Mouse (Mus musculus) bone marrow, adult 2 months (tissue): ENCODE data around the gene Cog2. TPM values are rescaled to one million over a fixed set of nuclear protein-coding genes. Genes with fewer than 3 reads are reported as not detected.
A peak's percentile ranks its signal among the peaks of the same experiment; 100 is the strongest.

Experiments
- H3K27ac ChIP-seq: fragments of 200-500 bp; 2 replicates; pipeline ENCODE4 v1.5.1; 2012; ENCODE audit warnings: low read depth, mild to moderate bottlenecking, control low read depth, inconsistent platforms, low read length; ENCODE audit not compliant: control insufficient read depth, poor library complexity, insufficient read depth
- H3K4me1 ChIP-seq: fragments of 200-500 bp; 2 replicates; pipeline ENCODE4 v1.6.1; 2011; ENCODE audit warnings: low read length; ENCODE audit not compliant: control insufficient read depth, insufficient read depth
- H3K4me3 ChIP-seq: fragments of 200-500 bp; replicated peaks from 2 replicates; pipeline ENCODE3; 2011; ENCODE audit warnings: mild to moderate bottlenecking, low read depth, low read length, control low read depth; ENCODE audit not compliant: control insufficient read depth
- CTCF ChIP-seq: fragments of 200-500 bp; IDR thresholded peaks from 2 replicates; pipeline ENCODE4 v1.5.1; 2011; ENCODE audit warnings: low read length, control low read depth; ENCODE audit not compliant: control insufficient read depth, insufficient read depth
- POLR2A ChIP-seq: fragments of 200-500 bp; IDR thresholded peaks from 2 replicates; pipeline ENCODE4 v1.6.1; 2011; ENCODE audit warnings: low read depth, mild to moderate bottlenecking, control low read depth, low read length, borderline replicate concordance; ENCODE audit not compliant: control insufficient read depth
- WGBS: fragments of 180-500 bp; shearing (Covaris S2); methylation state at CpG from one replicate; pipeline ENCODE4 v1.1.7; 2018; 5-methylcytosine and 5-hydroxymethylcytosine counted together
- polyA plus RNA-seq: library from polyadenylated mRNA; stranded (reverse); fragments of >200 nt; gene quantifications from 2 replicates; pipeline ENCODE4 v1.2.4, GENCODE M21; 2011; ENCODE audit warnings: low replicate concordance; ENCODE audit not compliant: missing spikeins, insufficient read depth, insufficient read length

The Cog2 gene
- polyA plus RNA-seq, 1 experiment, result 12.1 TPM

- H3K4me3 ChIP-seq, result no peak overlapping the region
- H3K27ac ChIP-seq, result no peak overlapping the region
- 83% methylated on average over 3 of the region's 3 CpGs for whole genome bisulfite sequencing
- no peaks in the 10 kb centered on the region for H3K4me1 ChIP-seq
- TF ChIP-seq CTCF (no peak), POLR2A (no peak)
These were observed 47.0 kb downstream of the Cog2 start for GRCm38 (mm10) chr8:124567584-124567983.

- WGBS, result 61% methylated on average over 2 of the region's 2 CpGs
- H3K4me1 ChIP-seq, result no peaks in the 10 kb centered on the region
- no peak overlapping the region for H3K4me3 ChIP-seq
- TF ChIP-seq POLR2A (no peak), CTCF (no peak)
- H3K27ac ChIP-seq, result no peak overlapping the region
These were observed 48.5 kb downstream of the Cog2 start for GRCm38 (mm10) chr8:124569100-124569499.

- 63% methylated on average over 2 of the region's 2 CpGs for WGBS
- no peaks in the 10 kb centered on the region for H3K4me1 ChIP-seq
- H3K27ac ChIP-seq, result no peak within 1 kb of the TSS
- no peak within 1 kb of the TSS for H3K4me3 ChIP-seq
- no peak for TF ChIP-seq POLR2A
- no peak for TF ChIP-seq CTCF
These were observed 49.0 kb downstream of the Cog2 start, which contains the start of gene Agt for GRCm38 (mm10) chr8:124569593-124569992. Gene Agt, minus strand, starts transcription at chr8:124569706.

- H3K4me1 ChIP-seq, result no peaks in the 10 kb centered on the region
- H3K27ac ChIP-seq, result no peak overlapping the region
- no peak overlapping the region for H3K4me3 ChIP-seq
- WGBS, result 80% methylated on average over 8 of the region's 8 CpGs
- no peak for TF ChIP-seq CTCF
- no peak for TF ChIP-seq POLR2A
These were observed 51.3 kb downstream of the Cog2 start for GRCm38 (mm10) chr8:124571732-124572429.

GRCm38 (mm10) chr8:124572430-124572775 lies 51.8 kb downstream of the Cog2 start:
- H3K4me1 ChIP-seq, result no peaks in the 10 kb centered on the region
- no peak overlapping the region for H3K4me3 ChIP-seq
- H3K27ac ChIP-seq, result no peak overlapping the region
- TF ChIP-seq POLR2A, result no peak
- TF ChIP-seq CTCF, result no peak

GRCm38 (mm10) chr8:124573552-124574340 lies 53.2 kb downstream of the Cog2 start:
- no peaks in the 10 kb centered on the region for H3K4me1 ChIP-seq
- no peak overlapping the region for H3K27ac ChIP-seq
- no peak overlapping the region for H3K4me3 ChIP-seq
- 54% methylated on average over 15 of the region's 15 CpGs for WGBS
- TF ChIP-seq POLR2A (no peak), CTCF (peak; percentile 86)

- no peak within 1 kb of the TSS for H3K27ac ChIP-seq
- H3K4me3 ChIP-seq, result no peak within 1 kb of the TSS
- no peaks in the 10 kb centered on the region for H3K4me1 ChIP-seq
- TF ChIP-seq POLR2A (no peak), CTCF (no peak)
- WGBS, result 82% methylated on average over 8 of the region's 8 CpGs
These were observed 55.2 kb downstream of the Cog2 start, which contains the start of gene Capn9 for GRCm38 (mm10) chr8:124575811-124576210. Gene Capn9, plus strand, starts transcription at chr8:124576111.

GRCm38 (mm10) chr8:124576751-124577150 lies 56.2 kb downstream of the Cog2 start:
- TF ChIP-seq CTCF (no peak), POLR2A (no peak)
- no peak overlapping the region for H3K27ac ChIP-seq
- H3K4me1 ChIP-seq, result no peaks in the 10 kb centered on the region
- H3K4me3 ChIP-seq, result no peak overlapping the region
- 76% methylated on average over 1 of the region's 1 CpGs for WGBS
